Mouse (Mus musculus) ES-Bruce4 (cell line): ENCODE data around the gene 1700017N19Rik.

Source experiments
- CTCF ChIP-seq: IDR thresholded peaks from one replicate; pipeline ENCODE4 v1.8.1; 2011; ENCODE audit warnings: low read depth, low read length
- EP300 ChIP-seq: IDR thresholded peaks from 2 replicates; pipeline ENCODE4 v1.6.1; 2011; ENCODE audit warnings: low read depth, low read length; ENCODE audit not compliant: insufficient read depth
- POLR2A ChIP-seq: IDR thresholded peaks from one replicate; pipeline ENCODE4 v1.8.1; 2011; ENCODE audit warnings: low read length; ENCODE audit not compliant: insufficient read depth

- no peak for TF ChIP-seq POLR2A
- TF ChIP-seq CTCF: no peak
- TF ChIP-seq EP300: no peak
These were observed 33.6 kb upstream of the 1700017N19Rik start for GRCm38 (mm10) chr10:100556566-100557175.
